Mouse (Mus musculus): ENCODE results near the gene Dnase2a. TPM values are rescaled to one million over a fixed set of nuclear protein-coding genes. Genes with fewer than 3 reads are reported as not detected.

Dnase2a gene
- polyA plus RNA-seq, 1 experiment from 2014 or later, result 10.2 TPM

Small RNA genes within 50 kb of the gene (microRNA-seq; reads per million reads assigned to microRNA genes)
- not detected for gene Gm24197
- 2.7 reads per million, percentile 12 among the genes with 10 or more reads in this experiment for gene Mir7069

Other genes with a start within 250 kb of the Dnase2a start
- gene Ier2, start 245.7 kb upstream of the Dnase2a start, polyA plus RNA-seq (2015; fragmentation: Nextera tagmentation; extraction: Ambion mirVana), result 73.5 and 78.0 TPM in 2 replicates
- gene Trmt1, start 222.3 kb upstream of the Dnase2a start, polyA plus RNA-seq (2015; fragmentation: Nextera tagmentation; extraction: Ambion mirVana), result 81.5 and 82.9 TPM in 2 replicates
- 22.5 and 26.7 TPM in 2 replicates for gene Nacc1, start 220.7 kb upstream of the Dnase2a start, polyA plus RNA-seq (2015; fragmentation: Nextera tagmentation; extraction: Ambion mirVana)
- 7.9 and 8.1 TPM in 2 replicates for gene Lyl1, start 207.1 kb upstream of the Dnase2a start, polyA plus RNA-seq (2015; fragmentation: Nextera tagmentation; extraction: Ambion mirVana)
- gene G430095P16Rik, start 185.6 kb upstream of the Dnase2a start, polyA plus RNA-seq (2015; fragmentation: Nextera tagmentation; extraction: Ambion mirVana), result 2.3 and 2.8 TPM in 2 replicates
- 14.8 and 15.9 TPM in 2 replicates for gene Nfix, start 108.2 kb upstream of the Dnase2a start, polyA plus RNA-seq (2015; fragmentation: Nextera tagmentation; extraction: Ambion mirVana)
- 6.6 and 9.0 TPM in 2 replicates for gene Dand5, start 85.7 kb upstream of the Dnase2a start, polyA plus RNA-seq (2015; fragmentation: Nextera tagmentation; extraction: Ambion mirVana)
- gene Gadd45gip1, start 77.0 kb upstream of the Dnase2a start, polyA plus RNA-seq (2015; fragmentation: Nextera tagmentation; extraction: Ambion mirVana), result 49.7 and 51.6 TPM in 2 replicates
- gene Rad23a, start 67.9 kb upstream of the Dnase2a start, polyA plus RNA-seq (2015; fragmentation: Nextera tagmentation; extraction: Ambion mirVana), result 109 and 114 TPM in 2 replicates
- 1,143 and 1,180 TPM in 2 replicates for gene Calr, start 61.6 kb upstream of the Dnase2a start, polyA plus RNA-seq (2015; fragmentation: Nextera tagmentation; extraction: Ambion mirVana)
- 110 and 120 TPM in 2 replicates for gene Farsa, start 51.6 kb upstream of the Dnase2a start, polyA plus RNA-seq (2015; fragmentation: Nextera tagmentation; extraction: Ambion mirVana)
- gene Syce2, start 36.4 kb upstream of the Dnase2a start, polyA plus RNA-seq (2015; fragmentation: Nextera tagmentation; extraction: Ambion mirVana), result 60.7 and 61.3 TPM in 2 replicates
- gene Gcdh, start 14.6 kb upstream of the Dnase2a start, polyA plus RNA-seq (2015; fragmentation: Nextera tagmentation; extraction: Ambion mirVana), result 61.2 and 70.4 TPM in 2 replicates
- gene Klf1, start 6.6 kb upstream of the Dnase2a start, polyA plus RNA-seq (2015; fragmentation: Nextera tagmentation; extraction: Ambion mirVana), result 2.4 and 2.8 TPM in 2 replicates
- 0.34 and 0.54 TPM in 2 replicates for gene Mast1, start 28.8 kb downstream of the Dnase2a start, polyA plus RNA-seq (2015; fragmentation: Nextera tagmentation; extraction: Ambion mirVana)
- gene Rtbdn, start 38.4 kb downstream of the Dnase2a start, polyA plus RNA-seq (2015; fragmentation: Nextera tagmentation; extraction: Ambion mirVana), result 0.19 and 0.30 TPM in 2 replicates
- gene Gm49661, start 60.9 kb downstream of the Dnase2a start, polyA plus RNA-seq (2015; fragmentation: Nextera tagmentation; extraction: Ambion mirVana), result not detected in 2 replicates
- 810 and 819 TPM in 2 replicates for gene Prdx2, start 61.0 kb downstream of the Dnase2a start, polyA plus RNA-seq (2015; fragmentation: Nextera tagmentation; extraction: Ambion mirVana)
- gene Rnaseh2a, start 61.2 kb downstream of the Dnase2a start, polyA plus RNA-seq (2015; fragmentation: Nextera tagmentation; extraction: Ambion mirVana), result 137 and 138 TPM in 2 replicates
- gene Junb, start 70.2 kb downstream of the Dnase2a start, polyA plus RNA-seq (2015; fragmentation: Nextera tagmentation; extraction: Ambion mirVana), result 8.3 and 11.7 TPM in 2 replicates
- 34.8 and 35.2 TPM in 2 replicates for gene Hook2, start 82.0 kb downstream of the Dnase2a start, polyA plus RNA-seq (2015; fragmentation: Nextera tagmentation; extraction: Ambion mirVana)
- gene Best2, start 106.0 kb downstream of the Dnase2a start, polyA plus RNA-seq (2015; fragmentation: Nextera tagmentation; extraction: Ambion mirVana), result not detected in 2 replicates
- 150 and 154 TPM in 2 replicates for gene Asna1, start 116.7 kb downstream of the Dnase2a start, polyA plus RNA-seq (2015; fragmentation: Nextera tagmentation; extraction: Ambion mirVana)
- gene Trir, start 118.3 kb downstream of the Dnase2a start, polyA plus RNA-seq (2015; fragmentation: Nextera tagmentation; extraction: Ambion mirVana), result 93.3 and 104 TPM in 2 replicates
- gene Tnpo2, start 128.4 kb downstream of the Dnase2a start, polyA plus RNA-seq (2015; fragmentation: Nextera tagmentation; extraction: Ambion mirVana), result 27.5 and 28.4 TPM in 2 replicates
- 34.6 and 37.3 TPM in 2 replicates for gene Fbxw9, start 151.5 kb downstream of the Dnase2a start, polyA plus RNA-seq (2015; fragmentation: Nextera tagmentation; extraction: Ambion mirVana)
- 0.62 and 0.92 TPM in 2 replicates for gene Gm5741, start 159.4 kb downstream of the Dnase2a start, polyA plus RNA-seq (2015; fragmentation: Nextera tagmentation; extraction: Ambion mirVana)
- 60.6 and 70.5 TPM in 2 replicates for gene Dhps, start 163.2 kb downstream of the Dnase2a start, polyA plus RNA-seq (2015; fragmentation: Nextera tagmentation; extraction: Ambion mirVana)
- gene Wdr83os, start 172.2 kb downstream of the Dnase2a start, polyA plus RNA-seq (2015; fragmentation: Nextera tagmentation; extraction: Ambion mirVana), result 141 TPM in 2 replicates
- 53.0 and 54.8 TPM in 2 replicates for gene Wdr83, start 172.7 kb downstream of the Dnase2a start, polyA plus RNA-seq (2015; fragmentation: Nextera tagmentation; extraction: Ambion mirVana)
- gene Man2b1, start 174.7 kb downstream of the Dnase2a start, polyA plus RNA-seq (2015; fragmentation: Nextera tagmentation; extraction: Ambion mirVana), result 46.9 and 53.6 TPM in 2 replicates
- gene Zfp791, start 214.5 kb downstream of the Dnase2a start, polyA plus RNA-seq (2015; fragmentation: Nextera tagmentation; extraction: Ambion mirVana), result 2.7 and 3.8 TPM in 2 replicates
- gene Cks1brt, start 243.4 kb downstream of the Dnase2a start, polyA plus RNA-seq (2015; fragmentation: Nextera tagmentation; extraction: Ambion mirVana), result not detected in 2 replicates